Mouse (Mus musculus) skeletal muscle tissue, adult 2 months (tissue): Measurements from ENCODE around the gene Neurl4.
"Not testable (repeated sequence)": the region's sequence is repeated elsewhere in the genome, so short reads cannot be mapped to it uniquely, and the experiment has no call there.

Experiments
- DNase-seq: peaks from one replicate; pipeline ENCODE4 v3.0.0-alpha.2; 2012; ENCODE audit warnings: low read depth, low spot score

Gene Neurl4

DNA sequence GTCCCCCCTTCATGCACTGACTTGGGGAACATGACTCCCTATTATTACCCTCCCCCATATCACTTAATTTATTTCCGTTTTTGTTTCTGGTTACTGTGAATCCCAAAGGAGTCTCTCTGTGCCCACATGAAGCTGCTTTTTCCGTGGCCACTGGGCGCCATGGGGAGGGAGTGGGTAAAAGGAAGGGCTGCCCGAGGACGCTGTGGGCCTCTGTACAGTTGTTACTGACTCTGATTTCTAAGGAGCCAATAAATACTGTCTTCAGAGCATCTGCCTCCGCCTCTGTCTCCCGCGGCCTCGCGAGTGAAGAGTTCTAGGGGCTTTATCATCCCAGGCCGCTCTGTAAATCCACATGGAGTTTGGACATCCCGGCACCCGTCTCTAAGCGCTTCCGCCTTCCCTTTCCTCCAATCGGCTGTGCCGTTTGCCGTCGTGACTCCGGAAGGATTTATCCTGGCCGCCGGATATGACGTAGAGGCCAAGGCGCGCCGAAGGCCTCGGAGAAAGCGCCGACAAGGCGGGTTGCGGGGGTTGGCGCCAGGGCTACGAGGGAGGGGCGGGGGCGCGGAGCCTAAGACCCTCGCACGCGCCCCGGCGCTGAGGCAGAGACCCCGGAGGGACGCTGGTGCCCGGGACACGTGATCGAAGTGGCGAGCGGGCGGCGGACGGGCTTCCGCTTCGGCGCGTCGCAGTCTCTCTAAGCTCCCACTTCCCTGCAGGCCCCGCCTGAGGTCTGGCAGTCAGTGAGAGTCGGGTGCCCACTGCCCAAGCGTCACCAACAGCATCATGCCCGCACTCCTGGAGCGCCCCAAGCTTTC is 12.9 kb downstream of the Neurl4 start, which contains the start of gene Gps2:
TSS of gene Gps2 (plus strand) at position 335 of the 818 bp plus-strand sequence.
- peak; percentile 91 for DNase-seq

DNA sequence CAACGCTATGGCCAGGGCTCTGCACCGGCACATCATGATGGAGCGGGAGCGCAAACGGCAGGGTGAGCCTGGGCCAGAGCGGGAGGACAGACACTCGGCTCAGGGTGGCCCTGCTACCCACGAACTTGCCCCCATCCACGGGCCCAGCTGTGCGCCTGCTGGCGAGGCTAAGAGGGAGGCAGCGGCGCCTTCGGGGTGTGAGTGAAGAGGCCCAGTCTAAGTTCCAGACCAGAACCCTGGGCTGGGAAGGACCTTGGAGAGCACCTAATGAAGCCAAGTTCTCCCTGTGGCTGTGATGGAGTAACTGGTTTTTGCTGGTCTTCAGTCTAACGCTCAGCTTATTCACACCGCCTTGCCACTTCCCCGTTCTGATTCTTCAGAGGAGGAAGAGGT is 13.5 kb downstream of the Neurl4 start:
- DNase-seq = no peak

DNA sequence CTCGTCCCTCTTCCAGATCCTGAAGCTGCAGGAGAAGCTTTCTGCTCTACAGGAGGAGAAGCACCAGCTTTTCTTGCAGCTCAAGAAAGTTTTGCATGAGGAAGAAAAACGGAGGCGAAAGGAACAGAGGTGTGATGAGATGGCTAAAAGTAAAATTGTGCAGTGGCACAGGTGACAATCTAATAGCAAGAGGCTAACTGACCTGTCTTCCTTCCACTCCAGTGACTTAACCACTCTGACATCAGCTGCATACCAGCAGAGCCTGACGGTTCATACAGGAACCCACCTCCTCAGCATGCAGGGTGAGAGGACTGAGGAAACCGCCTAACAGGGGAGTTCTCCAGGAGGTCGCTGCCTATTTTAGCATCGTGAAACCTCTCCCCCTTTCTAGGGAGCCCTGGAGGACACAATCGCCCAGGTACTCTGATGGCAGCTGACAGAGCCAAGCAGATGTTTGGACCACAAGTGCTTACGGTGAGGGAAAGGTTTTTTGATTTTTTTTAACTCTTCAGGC is 14.1 kb downstream of the Neurl4 start:
- DNase-seq = no peak

DNA sequence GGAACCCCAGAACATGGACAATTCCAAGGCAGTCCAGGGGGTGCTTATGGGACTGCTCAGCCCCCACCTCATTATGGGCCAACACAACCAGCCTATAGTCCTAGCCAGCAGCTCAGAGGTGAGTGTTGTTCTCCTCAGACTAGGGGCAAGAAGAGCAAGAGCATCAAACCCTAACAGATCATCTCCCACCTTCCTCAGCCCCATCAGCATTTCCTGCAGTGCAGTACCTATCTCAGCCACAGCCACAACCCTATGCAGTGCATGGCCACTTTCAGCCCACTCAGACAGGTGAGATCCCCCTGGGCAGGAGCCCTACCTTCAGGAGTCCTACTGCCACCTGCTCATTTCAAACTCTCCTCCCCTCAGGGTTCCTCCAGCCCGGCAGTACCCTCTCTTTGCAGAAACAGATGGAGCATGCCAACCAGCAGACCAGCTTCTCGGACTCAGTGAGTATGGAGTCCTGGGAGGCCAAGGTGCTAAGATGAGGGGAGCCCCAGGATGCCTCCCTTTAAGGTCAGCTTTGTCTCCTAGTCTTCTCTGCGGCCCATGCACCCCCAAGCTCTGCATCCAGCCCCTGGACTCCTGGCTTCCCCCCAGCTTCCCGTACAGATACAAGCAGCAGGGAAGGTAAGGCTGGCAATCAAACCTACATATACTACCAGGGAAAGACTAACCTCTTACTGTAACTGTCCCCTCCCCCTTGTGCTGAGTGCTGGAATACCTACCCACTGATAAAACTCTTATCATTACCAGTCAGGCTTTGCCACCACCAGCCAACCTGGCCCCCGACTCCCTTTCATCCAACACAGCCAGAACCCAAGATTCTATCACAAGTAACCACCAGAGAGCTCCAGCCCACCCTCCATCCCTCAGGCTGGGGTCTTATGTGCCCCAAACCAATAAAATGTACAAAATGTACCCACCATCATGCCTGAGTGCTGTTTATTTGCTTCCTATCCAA is 15.1 kb downstream of the Neurl4 start:
- no peak for DNase-seq

DNA sequence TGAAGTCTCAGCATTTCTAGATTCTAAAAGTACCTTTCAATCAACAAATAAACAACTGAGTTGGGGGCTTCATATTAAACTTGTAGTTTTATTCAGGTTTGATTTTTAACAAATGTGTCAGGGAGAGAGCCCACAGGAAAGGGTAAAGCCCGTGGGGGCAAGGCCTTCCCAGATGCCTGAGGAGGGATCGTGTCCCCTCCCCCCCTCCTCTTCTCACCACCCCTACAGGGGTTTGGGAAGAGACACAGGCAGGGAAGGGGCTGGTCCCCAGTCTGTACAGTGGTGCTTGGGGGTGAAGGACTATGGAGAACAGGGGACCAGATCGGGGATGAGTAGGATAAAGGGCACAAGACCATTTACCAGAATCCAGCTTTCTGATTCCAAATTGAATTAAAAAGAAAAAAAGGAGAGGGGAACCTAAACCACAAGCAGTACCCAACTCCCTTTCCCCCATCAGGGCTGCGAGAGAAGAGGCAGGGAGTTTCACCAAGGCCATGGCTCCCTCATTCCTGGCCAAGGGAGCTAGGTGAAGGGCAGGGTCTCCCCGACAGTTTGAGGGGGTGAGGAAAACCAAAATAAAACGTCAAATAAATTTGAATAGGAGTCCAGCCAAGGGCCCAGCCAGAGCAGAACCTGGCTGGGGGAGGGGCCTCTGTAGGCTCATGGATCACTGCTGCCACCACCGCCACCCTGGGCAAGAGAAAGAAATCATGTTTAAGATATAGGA is 15.9 kb downstream of the Neurl4 start:
- DNase-seq = not testable (repeated sequence)

DNA sequence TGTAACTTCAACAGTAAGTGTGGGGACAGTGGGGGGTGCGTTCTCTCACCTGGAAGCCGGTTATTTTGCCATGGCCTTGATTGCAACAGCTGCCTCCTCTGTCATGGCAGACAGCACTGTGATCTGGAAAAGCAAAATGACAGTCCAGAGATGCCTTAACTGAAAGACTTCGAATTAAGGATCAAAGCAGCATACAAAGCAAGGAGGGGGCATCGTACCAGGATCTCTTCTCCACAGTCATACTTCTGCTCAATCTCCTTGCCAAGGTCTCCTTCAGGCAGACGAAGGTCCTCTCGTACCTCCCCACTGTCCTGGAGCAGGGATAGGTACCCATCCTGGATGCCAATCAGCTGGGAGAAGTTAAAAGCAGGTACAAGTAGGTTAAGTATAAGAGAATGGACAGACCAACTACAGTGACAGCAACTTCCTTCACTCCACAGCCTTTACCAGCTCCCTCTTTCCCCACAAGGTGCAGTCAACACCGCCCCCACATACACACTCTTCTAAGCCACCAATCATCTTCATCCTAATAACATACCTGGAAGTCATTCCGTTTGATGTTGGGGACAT is 16.6 kb downstream of the Neurl4 start:
- no peak for DNase-seq

DNA sequence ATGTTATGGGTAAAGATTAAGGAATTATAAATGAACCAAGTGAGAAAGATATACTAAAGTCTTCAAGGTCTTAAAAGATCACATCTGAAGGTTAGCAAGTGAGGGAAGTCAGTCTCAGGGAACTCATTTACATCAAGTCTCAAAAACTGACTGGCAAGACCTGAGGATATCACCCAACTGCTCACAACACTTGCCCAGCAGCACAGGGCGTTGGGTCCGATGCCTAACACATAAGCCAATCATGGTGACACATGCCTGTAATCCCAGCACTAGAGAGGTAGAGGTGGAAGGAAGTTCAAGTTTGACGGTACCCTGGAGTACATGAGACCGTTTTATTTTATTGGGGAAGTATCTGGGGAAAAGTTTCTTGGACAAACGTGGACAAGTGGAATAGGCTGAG is 17.2 kb downstream of the Neurl4 start:
- no peak for DNase-seq

DNA sequence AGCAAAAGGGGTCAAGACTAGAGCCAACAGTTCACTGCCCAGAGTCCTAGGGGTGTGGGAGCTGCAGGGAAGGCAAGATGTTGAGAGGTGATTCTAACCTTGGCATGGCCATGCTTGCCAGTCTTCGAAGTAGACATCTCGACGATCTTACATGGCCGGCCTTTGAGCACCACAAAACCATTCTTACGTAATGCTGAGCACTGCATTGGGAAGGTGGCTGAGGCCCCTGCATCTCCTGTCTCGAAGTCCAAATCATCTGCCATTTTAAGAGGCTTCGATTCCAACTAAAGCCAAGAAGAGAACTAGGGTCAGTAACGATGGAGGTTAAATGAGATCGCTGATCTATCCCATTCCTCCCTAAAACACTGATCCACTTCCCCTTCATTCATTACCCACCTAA is 18.2 kb downstream of the Neurl4 start:
- no peak for DNase-seq

DNA sequence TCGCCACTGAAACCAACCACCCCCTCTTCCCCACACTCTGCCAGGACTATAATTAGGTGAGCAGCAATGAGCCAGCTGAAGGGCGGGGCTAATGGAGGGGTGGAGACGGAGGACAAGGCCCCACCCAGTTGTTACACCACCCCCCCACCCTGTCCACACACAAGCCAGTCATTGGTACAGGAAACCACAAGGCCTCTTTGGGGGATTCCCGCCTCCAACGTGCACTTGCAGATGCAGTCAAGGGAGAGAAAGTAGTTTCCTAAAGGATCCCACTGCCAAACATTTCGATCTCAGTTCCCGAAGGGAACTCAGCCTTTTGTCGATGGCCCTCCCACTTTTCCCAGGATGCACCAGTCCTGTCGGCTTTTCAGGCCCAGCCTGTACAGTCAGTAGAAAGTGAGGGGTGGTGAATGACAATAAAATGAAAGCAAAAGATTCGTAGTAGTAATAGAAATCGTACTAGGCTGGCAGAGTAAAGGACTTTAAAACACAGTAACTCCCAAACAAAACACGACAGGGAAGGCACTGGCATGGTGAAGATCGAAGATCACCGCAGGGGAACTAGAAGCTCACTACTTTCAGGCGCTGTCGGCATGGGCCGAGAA is 18.9 kb downstream of the Neurl4 start:
- DNase-seq = peak; percentile 86

DNA sequence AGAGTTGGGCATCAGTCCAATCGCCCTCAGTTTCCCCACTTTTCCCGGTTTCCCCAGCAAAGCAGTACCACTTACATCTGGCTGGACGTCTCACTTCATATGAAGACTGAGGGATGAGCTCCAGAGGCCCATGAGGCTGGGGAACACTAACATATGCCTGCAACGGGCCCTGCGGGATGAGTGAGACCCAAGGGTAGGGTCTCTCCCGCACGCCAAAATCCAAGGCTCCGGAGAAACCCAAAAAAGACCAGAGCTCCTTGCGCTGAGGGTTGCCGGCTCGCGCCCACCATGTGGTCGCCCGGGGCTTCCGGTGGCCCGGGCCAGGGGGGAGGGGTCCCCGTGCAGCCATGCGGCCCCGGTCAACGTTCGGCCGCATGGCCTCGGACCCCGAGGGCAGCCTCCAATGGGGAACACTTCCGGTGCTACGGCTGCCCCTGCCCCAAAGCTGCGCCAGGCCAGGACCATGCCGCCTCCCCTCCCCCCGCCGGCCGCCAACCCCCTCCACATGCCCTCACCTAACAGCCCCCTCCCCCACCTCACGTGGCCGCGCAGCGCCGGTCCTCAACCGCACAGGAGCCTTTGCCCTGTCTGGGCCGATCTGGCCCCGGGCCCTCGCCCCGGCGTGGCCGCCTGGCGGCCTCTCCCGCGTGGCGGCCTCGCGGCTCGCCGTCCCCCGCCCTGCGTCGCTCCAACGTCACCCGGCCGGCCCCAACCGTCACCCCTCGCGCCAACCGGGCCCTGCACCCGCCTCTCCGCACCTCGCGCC is 19.6 kb downstream of the Neurl4 start:
- peak; percentile 57 for DNase-seq

DNA sequence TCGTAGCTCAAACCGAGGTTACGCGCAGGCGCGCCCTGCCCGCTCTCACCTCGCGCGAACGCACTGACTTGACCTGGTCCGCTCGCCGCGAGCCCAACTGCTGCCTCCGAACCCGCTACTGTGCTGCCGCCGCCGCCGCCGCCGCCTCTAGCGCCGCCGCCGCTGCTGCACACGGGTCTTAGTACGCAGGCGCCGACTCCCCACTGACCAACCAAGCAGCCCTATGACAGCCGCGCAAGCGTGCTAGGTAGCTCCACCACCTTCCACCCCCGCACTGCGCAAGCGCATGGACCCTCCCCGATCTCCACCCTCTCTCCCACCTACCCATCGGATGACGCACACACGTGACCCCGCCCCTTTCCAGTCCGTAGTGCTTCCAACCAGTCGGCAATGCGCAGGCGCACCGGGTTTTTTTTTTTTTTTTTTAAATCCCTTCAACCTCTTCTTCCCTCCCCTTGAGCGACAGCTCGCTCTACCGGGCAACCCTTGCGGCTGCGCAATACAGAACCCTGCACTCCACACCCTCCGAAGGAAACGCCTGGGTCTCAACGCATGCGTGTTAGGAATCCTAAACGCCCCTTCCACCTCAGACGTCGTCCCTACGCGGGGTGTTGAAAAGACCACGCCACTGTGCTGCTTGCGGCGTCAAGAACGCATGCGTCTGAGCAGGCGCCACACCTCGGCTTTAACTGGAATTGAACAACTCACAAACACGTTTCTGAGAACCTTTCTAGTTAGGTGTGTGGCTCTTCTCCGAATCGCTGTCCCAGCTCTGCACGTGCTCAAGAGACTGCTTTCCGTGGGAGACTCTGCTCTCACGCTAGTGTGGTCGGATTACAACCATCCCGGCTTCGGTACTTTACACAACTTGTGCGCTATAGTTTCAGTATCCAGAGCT is 20.5 kb downstream of the Neurl4 start, which contains the start of gene Eif5a:
TSS of gene Eif5a (minus strand) at position 845 of the 898 bp plus-strand sequence.
- DNase-seq = peak; percentile 100

DNA sequence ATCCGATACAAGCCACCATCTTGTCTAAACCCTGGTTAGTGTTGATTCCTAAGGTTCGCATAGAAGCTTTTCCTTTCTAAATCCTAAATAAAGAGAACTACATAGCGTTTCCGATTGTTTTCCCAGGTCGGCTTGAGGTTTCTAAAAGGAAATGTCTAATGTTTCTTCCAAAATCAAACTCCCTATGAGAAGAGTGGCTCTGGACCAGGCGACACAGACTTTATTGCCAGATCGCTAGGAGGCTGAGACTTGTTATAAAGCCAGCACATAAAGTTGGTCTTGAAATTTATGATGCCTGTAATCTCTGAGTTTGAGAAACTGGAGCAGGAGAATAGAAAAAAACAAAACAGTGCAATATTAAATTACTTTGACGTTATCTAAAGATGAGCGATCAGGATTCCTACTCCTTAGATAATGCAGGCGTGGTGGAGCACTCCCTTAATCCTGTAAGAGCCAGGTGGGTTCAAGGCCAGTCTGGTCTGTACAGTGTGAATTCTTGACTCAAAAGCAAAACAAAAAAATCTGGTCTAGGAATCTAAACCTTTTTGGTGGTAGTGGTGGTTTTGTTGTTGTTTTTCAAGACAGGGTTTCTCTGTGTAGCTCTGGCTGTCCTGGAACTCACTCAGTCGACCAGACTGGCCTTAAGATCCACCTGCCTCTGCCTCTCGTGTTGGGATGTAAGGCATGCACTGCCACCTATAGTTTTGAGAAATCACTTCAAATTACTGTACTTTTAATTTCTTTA is 21.3 kb downstream of the Neurl4 start:
- DNase-seq = no peak

DNA sequence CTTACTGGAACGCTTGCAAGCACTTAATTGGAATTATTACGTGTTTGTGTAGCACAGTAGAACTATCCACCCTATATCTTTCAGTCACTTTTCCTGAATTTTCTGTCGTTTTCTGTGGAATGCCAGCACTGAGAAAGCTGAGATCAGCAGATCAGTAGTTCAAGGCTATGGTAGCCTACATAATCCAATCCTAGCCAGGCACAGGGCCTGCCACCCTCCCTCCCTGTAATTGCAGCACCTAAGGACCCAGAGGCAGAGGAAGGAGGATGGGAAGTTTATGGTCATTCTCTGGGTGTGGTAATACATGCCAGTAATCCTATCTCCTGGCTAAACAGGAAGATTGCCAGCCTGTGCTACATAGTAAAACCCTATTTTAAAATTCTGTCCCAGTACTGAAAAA is 21.9 kb downstream of the Neurl4 start:
- no peak for DNase-seq

DNA sequence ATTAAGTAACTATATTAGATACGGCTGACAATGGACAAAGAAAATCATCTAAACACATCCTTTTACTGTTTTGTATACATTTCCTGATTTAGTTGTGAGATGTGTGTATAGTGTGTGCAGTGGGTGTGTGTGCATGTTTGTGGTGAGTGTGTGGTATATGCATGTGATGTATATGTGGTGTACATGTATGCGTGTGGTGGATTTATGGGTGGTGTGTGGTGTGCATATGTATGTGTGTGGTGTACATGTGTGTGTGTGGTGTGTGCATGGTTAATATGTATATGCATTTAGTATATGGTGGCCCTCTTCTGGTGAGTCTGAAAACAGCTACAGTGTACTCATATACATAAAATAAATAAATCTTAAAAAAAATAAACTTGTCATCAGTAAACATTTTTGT is 26.6 kb downstream of the Neurl4 start:
- DNase-seq = no peak

DNA sequence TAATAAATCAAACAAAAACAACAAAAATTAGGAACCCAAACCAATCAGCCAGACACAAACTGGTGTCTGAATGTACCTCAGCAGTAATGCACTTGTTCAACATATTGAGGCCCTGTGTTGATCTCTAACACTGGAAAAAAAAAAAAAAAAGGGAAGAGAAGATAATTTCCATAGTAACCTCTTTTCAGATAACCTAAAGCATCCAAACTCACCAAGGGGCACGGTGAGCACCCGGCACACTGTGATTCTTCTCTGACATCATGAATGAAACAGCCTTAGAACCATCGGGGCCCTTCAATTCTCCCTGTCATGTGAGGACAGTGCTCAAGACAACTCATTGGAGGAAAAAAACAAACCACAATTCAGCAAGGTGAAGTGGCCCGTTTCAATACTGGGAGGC is 28.8 kb downstream of the Neurl4 start:
- DNase-seq = no peak

DNA sequence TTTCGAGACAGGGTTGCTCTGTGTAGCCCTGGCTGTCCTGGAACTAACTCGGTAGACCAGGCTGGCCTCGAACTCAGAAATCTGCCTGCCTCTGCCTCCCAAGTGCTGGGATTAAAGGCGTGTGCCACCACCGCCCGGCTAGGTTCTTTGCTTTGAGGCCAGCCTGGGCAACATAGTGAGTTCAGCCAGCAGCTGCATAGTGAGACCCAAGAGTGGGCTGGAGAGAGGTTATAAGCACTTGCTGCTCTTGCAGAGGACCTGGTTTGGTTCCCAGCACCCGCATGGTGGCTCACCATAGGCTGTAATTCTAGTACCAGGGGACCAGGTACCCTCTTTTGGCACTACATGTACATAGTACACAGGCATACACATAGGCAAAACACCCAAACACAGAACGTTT is 29.3 kb downstream of the Neurl4 start:
- DNase-seq = not testable (repeated sequence)

DNA sequence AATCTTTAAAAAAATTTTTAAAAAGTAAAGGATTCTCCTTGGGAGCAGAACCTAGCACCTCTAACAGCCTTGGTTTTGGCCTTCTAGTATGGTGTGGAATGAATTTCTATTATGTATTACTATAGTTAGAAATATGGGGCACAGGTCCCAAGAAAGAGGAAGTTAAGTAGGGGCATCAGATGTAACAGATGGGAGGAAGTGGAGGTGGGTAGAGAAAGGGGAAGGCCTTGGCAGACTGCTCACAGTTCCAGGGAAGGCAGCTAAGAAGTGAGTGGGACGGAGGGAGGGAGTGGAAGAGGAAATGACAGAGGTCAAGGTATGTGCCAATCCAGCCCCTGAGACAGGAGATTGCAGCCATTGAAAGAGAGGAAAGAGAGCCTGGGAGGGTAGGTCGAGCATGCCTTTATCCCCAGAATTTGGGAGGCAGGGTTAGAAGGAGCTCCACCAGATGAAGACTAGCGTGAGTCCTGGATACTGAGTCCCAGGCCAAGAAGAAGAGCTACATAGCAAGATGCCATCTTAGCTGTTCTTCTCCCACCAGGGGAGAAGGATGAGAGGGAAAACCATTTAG is 30.2 kb downstream of the Neurl4 start:
- no peak for DNase-seq

DNA sequence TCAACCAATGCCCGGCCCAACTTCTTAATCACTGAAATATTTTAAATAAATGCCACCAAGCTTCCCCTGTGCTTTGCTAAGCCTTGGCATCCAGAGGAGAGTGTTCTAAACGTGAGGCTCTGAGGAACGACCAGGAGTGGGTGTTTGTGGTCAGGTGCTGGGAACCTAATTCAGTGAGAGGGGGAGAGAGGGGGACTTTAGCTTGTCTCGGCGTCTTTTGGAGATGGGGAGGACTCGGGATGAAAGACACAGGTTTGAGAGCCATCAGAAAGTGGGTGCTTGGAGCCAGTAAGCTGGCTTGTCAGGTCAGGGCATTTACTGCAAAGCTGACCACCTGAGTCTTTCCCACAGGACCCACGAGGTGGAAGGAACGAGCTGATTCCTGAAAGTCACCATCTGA is 30.9 kb downstream of the Neurl4 start:
- no peak for DNase-seq
